Mouse (Mus musculus) gastrocnemius, adult 18-20 months (tissue): ENCODE data around the gene Cdt1. TPM values are rescaled to one million over a fixed set of nuclear protein-coding genes. Genes with fewer than 3 reads are reported as not detected.

ENCODE experiments used
- DNase-seq: peaks from one replicate; pipeline ENCODE4 v3.0.0; 2021; ENCODE audit warnings: low spot score
- microRNA-seq: library from miRNA; unstranded; fragments of <30 nt; microRNA quantifications from one replicate; pipeline ENCODE4 v1.2.0, GENCODE M21; 2021
- total RNA-seq, 2 experiments: library from RNA; stranded (reverse); gene quantifications; 2 replicates each; pipeline ENCODE4 v1.2.3; 2021

The Cdt1 gene
- total RNA-seq, 2 experiments from 2014 or later, result 0.30 to 0.66 TPM

GRCm38 (mm10) chr8:122610612-122611277 is 42.9 kb downstream of the Cdt1 start:
- no peak for DNase-seq

GRCm38 (mm10) chr8:122611295-122612133 is 43.7 kb downstream of the Cdt1 start, which contains the start of the genes Galns and Trappc2l:
TSS of gene Galns (minus strand) at chr8:122611463.
TSS of gene Trappc2l (plus strand) at chr8:122611640.
- peak; percentile 96 for DNase-seq

GRCm38 (mm10) chr8:122616181-122616905 is 48.5 kb downstream of the Cdt1 start:
- DNase-seq, result peak; percentile 25

- peak; percentile 87 for DNase-seq
Measured at GRCm38 (mm10) chr8:122617947-122618546, 50.2 kb downstream of the Cdt1 start.

GRCm38 (mm10) chr8:122618660-122619378 is 51.0 kb downstream of the Cdt1 start:
- no peak for DNase-seq

- DNase-seq, result no peak
Measured at GRCm38 (mm10) chr8:122620446-122620845, 52.6 kb downstream of the Cdt1 start.

- no peak for DNase-seq
Measured at GRCm38 (mm10) chr8:122622727-122623126, 54.9 kb downstream of the Cdt1 start, which contains the start of gene Pabpn1l. TSS of gene Pabpn1l (minus strand) at chr8:122622739.

Small RNA genes within 50 kb of the gene (microRNA-seq; reads per million reads assigned to microRNA genes)
- not detected for gene Mir6396

Other genes with a start within 250 kb of the Cdt1 start
- not detected for gene Trhr2, start 207.3 kb upstream of the Cdt1 start, total RNA-seq
- gene Zc3h18, start 191.4 kb upstream of the Cdt1 start, total RNA-seq, result 10 to 100 TPM; 26.5 to 27.9 TPM
- gene Il17c, start 146.0 kb upstream of the Cdt1 start, total RNA-seq, result not detected
- gene Cyba, start 135.1 kb upstream of the Cdt1 start, total RNA-seq, result 1 to 10 TPM; 4.5 to 8.6 TPM
- 1 to 10 TPM; 3.9 to 5.6 TPM for gene Mvd, start 124.6 kb upstream of the Cdt1 start, total RNA-seq
- gene Snai3, start 107.3 kb upstream of the Cdt1 start, total RNA-seq, result 10 to 100 TPM in 1 of 2 experiments, 1 to 10 TPM in 1; 5.7 to 14.7 TPM
- 10 to 100 TPM; 35.0 to 37.7 TPM for gene Rnf166, start 92.0 kb upstream of the Cdt1 start, total RNA-seq
- 1 to 10 TPM; 6.3 to 7.6 TPM for gene Ctu2, start 91.9 kb upstream of the Cdt1 start, total RNA-seq
- gene Piezo1, start 16.7 kb upstream of the Cdt1 start, total RNA-seq, result 10 to 100 TPM; 11.5 to 13.2 TPM
- gene Aprt, start 8.9 kb downstream of the Cdt1 start, total RNA-seq, result 10 to 100 TPM; 39.6 to 40.1 TPM
- 1 to 10 TPM; 1.0 to 1.1 TPM for gene Galns, start 43.4 kb downstream of the Cdt1 start, total RNA-seq
- 10 to 100 TPM; 39.9 to 46.1 TPM for gene Trappc2l, start 43.6 kb downstream of the Cdt1 start, total RNA-seq
- not detected for gene Pabpn1l, start 54.7 kb downstream of the Cdt1 start, total RNA-seq
- 10 to 100 TPM; 16.1 to 25.9 TPM for gene Cbfa2t3, start 131.1 kb downstream of the Cdt1 start, total RNA-seq
- 10 to 100 TPM; 12.4 to 12.9 TPM for gene Acsf3, start 207.5 kb downstream of the Cdt1 start, total RNA-seq